Mouse (Mus musculus): ENCODE data around the gene Prr14l. TPM values are rescaled to one million over a fixed set of nuclear protein-coding genes. Genes with fewer than 3 reads are reported as not detected.
"Not testable (repeated sequence)": the region's sequence is repeated elsewhere in the genome, so short reads cannot be mapped to it uniquely, and the experiment has no call there.

Prr14l gene
- polyA plus RNA-seq, 1 experiment from 2014 or later, result 11.8 TPM

GRCm38 (mm10) chr5:32756141-32756540 lies 97.9 kb downstream of the Prr14l start:
- ATAC-seq (ENCODE audit: insufficient number of reproducible peaks, low FRiP score), result no peak
- H3K4me1 ChIP-seq (replicated peaks), result peaks cover 5% of the 10 kb centered on the region
- H3K9ac ChIP-seq, result no peak overlapping the region
- no peak overlapping the region for H3K27ac ChIP-seq (ENCODE audit: poor library complexity, severe bottlenecking)
- no peak overlapping the region for H3K4me2 ChIP-seq
- H3K9me3 ChIP-seq (replicated peaks), result 0 out of 2 replicates have a peak, but pooled peaks cover 4% of the 10 kb centered on the region
- H3K27me3 ChIP-seq (replicated peaks), result no peaks in the 10 kb centered on the region
- WGBS, result 92% methylated on average over 8 of the region's 8 CpGs
- no peaks in the 10 kb centered on the region for H3K36me3 ChIP-seq
- H3K4me3 ChIP-seq, result no peak overlapping the region

DNA sequence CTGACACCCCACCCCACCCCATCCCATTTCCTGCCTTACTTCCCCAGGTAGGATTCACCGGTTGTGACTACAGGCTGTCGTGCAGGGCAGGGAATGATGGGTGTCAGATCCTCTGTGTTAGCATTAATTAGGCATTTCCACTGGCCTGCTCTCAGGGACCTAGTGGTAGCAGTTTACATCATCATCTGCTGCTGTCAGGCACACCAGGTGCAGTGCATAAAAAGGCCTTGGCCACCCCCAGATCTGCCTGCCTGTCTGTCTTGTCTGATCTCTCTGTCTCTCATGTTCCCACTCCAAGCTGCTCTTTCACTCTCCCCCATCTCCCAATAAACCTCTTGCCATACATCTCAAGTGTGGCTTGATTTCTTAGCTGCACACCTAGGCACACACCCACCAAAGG lies 102.3 kb downstream of the Prr14l start:
- 55% methylated on average over 2 of the region's 2 CpGs for WGBS
- no peaks in the 10 kb centered on the region for H3K36me3 ChIP-seq
- no peak overlapping the region for H3K4me2 ChIP-seq
- no peak overlapping the region for H3K9ac ChIP-seq
- H3K9me3 ChIP-seq (replicated peaks), result 0 out of 2 replicates have a peak, but pooled peaks cover 4% of the 10 kb centered on the region
- ATAC-seq (ENCODE audit: insufficient number of reproducible peaks, low FRiP score), result no peak
- peaks cover 8% of the 10 kb centered on the region; the same call in 1 of the 2 replicates for H3K4me1 ChIP-seq (replicated peaks)
- no peaks in the 10 kb centered on the region for H3K27me3 ChIP-seq (replicated peaks)
- H3K4me3 ChIP-seq, result no peak overlapping the region
- H3K27ac ChIP-seq (ENCODE audit: poor library complexity, severe bottlenecking), result no peak overlapping the region

GRCm38 (mm10) chr5:32748936-32749335 lies 105.1 kb downstream of the Prr14l start:
- 92% methylated on average over 6 of the region's 6 CpGs for WGBS
- ATAC-seq (ENCODE audit: insufficient number of reproducible peaks, low FRiP score), result no peak
- Histone ChIP-seq H3K27me3 (replicated peaks) (no peaks in the 10 kb centered on the region), H3K4me2 (no peak overlapping the region), H3K27ac (ENCODE audit: poor library complexity, severe bottlenecking) (no peak overlapping the region), H3K9ac (no peak overlapping the region), H3K4me1 (replicated peaks) (peaks cover 26% of the 10 kb centered on the region), H3K36me3 (no peaks in the 10 kb centered on the region), H3K9me3 (replicated peaks) (no peaks in the 10 kb centered on the region), H3K4me3 (no peak overlapping the region)

DNA sequence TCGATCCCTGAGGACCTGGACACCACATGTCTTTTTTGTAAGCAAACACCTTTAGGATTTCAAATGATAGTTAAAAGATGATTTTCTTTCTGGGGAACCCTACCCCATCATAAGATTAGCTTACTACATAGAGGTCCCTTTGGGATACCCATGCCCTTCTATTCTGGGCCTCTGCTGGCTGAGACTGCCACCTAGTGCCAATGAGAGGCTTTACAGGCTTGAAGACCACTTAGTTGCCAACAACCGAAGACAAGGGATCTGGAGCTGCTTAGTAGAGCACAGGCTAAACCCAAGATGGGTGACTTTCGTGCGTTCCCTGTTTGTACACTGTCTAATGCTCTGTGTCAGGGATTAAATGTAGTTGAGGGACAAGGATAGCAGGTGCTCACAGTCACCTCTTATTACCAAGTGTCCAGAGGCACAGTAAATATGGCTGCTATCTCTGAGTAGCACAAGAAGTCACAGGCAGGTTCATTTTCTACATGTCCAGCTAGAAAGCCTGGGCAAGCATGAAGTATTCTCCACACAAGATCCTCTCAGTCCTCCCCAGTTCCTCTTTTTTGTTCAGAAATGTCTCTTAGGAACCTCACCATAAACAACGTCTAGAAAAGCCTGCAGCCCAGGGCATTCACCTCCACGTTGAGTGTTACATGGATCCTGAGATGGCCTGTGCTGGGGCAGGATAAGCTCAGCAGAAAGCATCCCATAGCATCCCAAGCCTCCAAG lies 106.2 kb downstream of the Prr14l start:
- no peaks in the 10 kb centered on the region for H3K27me3 ChIP-seq (replicated peaks)
- 63% methylated on average over 6 of the region's 6 CpGs for whole genome bisulfite sequencing
- H3K9ac ChIP-seq, result no peak overlapping the region
- no peak overlapping the region for H3K4me2 ChIP-seq
- H3K36me3 ChIP-seq, result no peaks in the 10 kb centered on the region
- H3K4me1 ChIP-seq (replicated peaks), result peaks cover 34% of the 10 kb centered on the region
- no peak overlapping the region for H3K4me3 ChIP-seq
- ATAC-seq (ENCODE audit: insufficient number of reproducible peaks, low FRiP score), result 0 out of 2 replicates have a peak, but pooled peaks have one; percentile 16
- no peaks in the 10 kb centered on the region for H3K9me3 ChIP-seq (replicated peaks)
- no peak overlapping the region for H3K27ac ChIP-seq (ENCODE audit: poor library complexity, severe bottlenecking)

GRCm38 (mm10) chr5:32745705-32746655 lies 108.1 kb downstream of the Prr14l start:
- H3K9ac ChIP-seq, result peak overlapping the region; percentile 65

GRCm38 (mm10) chr5:32742149-32742548 lies 111.9 kb downstream of the Prr14l start:
- Histone ChIP-seq H3K9me3 (replicated peaks) (no peaks in the 10 kb centered on the region), H3K4me1 (replicated peaks) (peaks cover 39% of the 10 kb centered on the region), H3K36me3 (peaks cover 29% of the 10 kb centered on the region), H3K4me2 (no peak overlapping the region), H3K9ac (0 out of 2 replicates have a peak overlapping the region, but pooled peaks have one; percentile 14), H3K27me3 (replicated peaks) (no peaks in the 10 kb centered on the region), H3K4me3 (no peak overlapping the region), H3K27ac (ENCODE audit: poor library complexity, severe bottlenecking) (no peak overlapping the region)
- WGBS, result 61% methylated on average over 9 of the region's 9 CpGs
- no peak for ATAC-seq (ENCODE audit: insufficient number of reproducible peaks, low FRiP score)

More at GRCm38 (mm10) chr5:32745705-32746655, 108.1 kb downstream of the Prr14l start:
- peak overlapping the region; percentile 73 for H3K4me2 ChIP-seq
- WGBS, result 4% methylated on average over 7 of the region's 10 CpGs
- no peaks in the 10 kb centered on the region for H3K9me3 ChIP-seq (replicated peaks)
- ATAC-seq (ENCODE audit: insufficient number of reproducible peaks, low FRiP score), result peak; percentile 94
- H3K4me3 ChIP-seq, result peak overlapping the region; percentile 51
- peak overlapping the region; percentile 67 for H3K27ac ChIP-seq (ENCODE audit: poor library complexity, severe bottlenecking)
- no peaks in the 10 kb centered on the region for H3K27me3 ChIP-seq (replicated peaks)
- H3K36me3 ChIP-seq, result peaks cover 10% of the 10 kb centered on the region; the same call in 1 of the 2 replicates
- peaks cover 43% of the 10 kb centered on the region for H3K4me1 ChIP-seq (replicated peaks)

GRCm38 (mm10) chr5:32741377-32741776 lies 112.7 kb downstream of the Prr14l start:
- not testable (repeated sequence) for H3K4me2 ChIP-seq; ATAC-seq (ENCODE audit: insufficient number of reproducible peaks, low FRiP score); H3K27ac ChIP-seq (ENCODE audit: poor library complexity, severe bottlenecking); H3K4me3 ChIP-seq; H3K9ac ChIP-seq; H3K27me3 ChIP-seq (replicated peaks); H3K9me3 ChIP-seq (replicated peaks)
- peaks cover 37% of the 10 kb centered on the region for H3K36me3 ChIP-seq
- 91% methylated on average over 4 of the region's 4 CpGs for WGBS
- H3K4me1 ChIP-seq (replicated peaks), result peaks cover 33% of the 10 kb centered on the region

GRCm38 (mm10) chr5:32740850-32741249 lies 113.2 kb downstream of the Prr14l start:
- not testable (repeated sequence) for H3K27me3 ChIP-seq (replicated peaks); ATAC-seq (ENCODE audit: insufficient number of reproducible peaks, low FRiP score); H3K9me3 ChIP-seq (replicated peaks); H3K4me3 ChIP-seq; H3K4me2 ChIP-seq; H3K9ac ChIP-seq; H3K27ac ChIP-seq (ENCODE audit: poor library complexity, severe bottlenecking)
- 80% methylated on average over 8 of the region's 8 CpGs for WGBS
- H3K4me1 ChIP-seq (replicated peaks), result peaks cover 32% of the 10 kb centered on the region
- peaks cover 40% of the 10 kb centered on the region for H3K36me3 ChIP-seq

DNA sequence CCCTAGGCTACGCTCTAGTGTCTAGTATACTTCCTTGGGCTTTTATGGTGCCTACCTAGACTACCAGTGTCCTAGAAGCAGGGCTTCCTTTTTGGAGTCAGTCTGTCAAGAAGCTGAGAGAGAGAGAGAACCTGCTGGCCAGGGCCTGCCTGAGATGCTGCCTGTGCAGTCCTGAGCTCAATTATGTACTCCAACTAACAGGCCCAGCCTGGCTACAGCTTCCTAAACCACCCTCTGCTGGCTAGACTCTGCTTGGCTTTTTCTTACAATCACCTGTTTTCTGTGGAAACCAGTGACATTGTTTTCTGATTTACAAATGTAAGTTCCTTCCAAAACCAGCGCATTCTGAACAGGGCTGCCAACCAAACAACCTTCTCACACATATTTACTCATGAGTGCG lies 113.9 kb downstream of the Prr14l start:
- no peak overlapping the region for H3K4me3 ChIP-seq
- H3K4me2 ChIP-seq, result no peak overlapping the region
- no peak overlapping the region for H3K27ac ChIP-seq (ENCODE audit: poor library complexity, severe bottlenecking)
- no peak overlapping the region for H3K9ac ChIP-seq
- 94% methylated on average over 3 of the region's 3 CpGs for WGBS
- no peaks in the 10 kb centered on the region for H3K27me3 ChIP-seq (replicated peaks)
- no peaks in the 10 kb centered on the region for H3K9me3 ChIP-seq (replicated peaks)
- ATAC-seq (ENCODE audit: insufficient number of reproducible peaks, low FRiP score), result no peak
- H3K36me3 ChIP-seq, result peaks cover 47% of the 10 kb centered on the region
- H3K4me1 ChIP-seq (replicated peaks), result peaks cover 25% of the 10 kb centered on the region
